Mouse (Mus musculus): ENCODE results near the gene Gm1123.
A peak's percentile ranks its signal among the peaks of the same experiment; 100 is the strongest.

Gene Gm1123

GRCm38 (mm10) chr9:99035575-99035974, at the start of gene Gm1123:
Gene Gm1123 (minus strand): TSS chr9:99035715.
- no peak for DNase-seq (ENCODE audit: low spot score in 2 of 2)

GRCm38 (mm10) chr9:99081718-99082117, 46.2 kb upstream of the Gm1123 start:
- no peak for DNase-seq (ENCODE audit: low spot score in 2 of 2)

DNA sequence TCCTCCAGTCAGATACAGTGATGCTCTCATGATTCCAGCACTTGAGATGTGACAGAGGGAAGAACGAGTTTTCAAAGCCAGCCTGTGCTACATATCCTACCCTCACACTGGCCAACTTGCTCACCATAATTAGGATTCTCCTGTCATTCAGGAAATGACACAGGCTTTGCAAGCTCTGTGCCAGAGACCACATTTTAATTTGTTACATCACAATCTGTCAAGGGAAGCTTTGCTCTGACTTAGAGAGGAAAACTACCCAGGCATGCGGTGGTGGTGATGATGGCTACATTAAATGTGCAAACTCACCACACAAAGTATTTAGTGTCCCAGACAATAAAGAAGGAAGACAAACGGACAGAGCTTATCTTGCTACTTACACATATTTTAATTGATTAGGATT, 45.8 kb upstream of the Gm1123 start:
- no peak for DNase-seq (ENCODE audit: low spot score in 2 of 2)

DNA sequence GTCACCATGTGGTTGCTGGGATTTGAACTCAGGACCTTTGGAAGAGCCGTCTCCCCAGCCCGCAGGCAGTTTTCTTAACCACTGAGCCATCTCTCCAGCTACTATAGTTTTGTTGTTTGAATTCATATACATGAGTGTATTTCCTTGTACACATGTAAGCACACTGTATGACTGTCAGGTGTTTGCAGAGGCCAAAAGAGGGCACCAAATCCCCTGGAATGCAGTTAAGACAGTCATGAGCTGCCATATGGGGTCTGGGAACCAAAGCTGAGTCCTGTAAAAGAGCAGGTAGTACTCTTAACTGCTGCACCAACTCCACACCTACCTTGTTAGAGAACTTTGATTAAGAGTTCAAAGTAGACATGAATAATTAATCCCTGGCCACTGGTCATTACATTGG, 45.1 kb upstream of the Gm1123 start:
- DNase-seq (ENCODE audit: low spot score in 2 of 2) = no peak

DNA sequence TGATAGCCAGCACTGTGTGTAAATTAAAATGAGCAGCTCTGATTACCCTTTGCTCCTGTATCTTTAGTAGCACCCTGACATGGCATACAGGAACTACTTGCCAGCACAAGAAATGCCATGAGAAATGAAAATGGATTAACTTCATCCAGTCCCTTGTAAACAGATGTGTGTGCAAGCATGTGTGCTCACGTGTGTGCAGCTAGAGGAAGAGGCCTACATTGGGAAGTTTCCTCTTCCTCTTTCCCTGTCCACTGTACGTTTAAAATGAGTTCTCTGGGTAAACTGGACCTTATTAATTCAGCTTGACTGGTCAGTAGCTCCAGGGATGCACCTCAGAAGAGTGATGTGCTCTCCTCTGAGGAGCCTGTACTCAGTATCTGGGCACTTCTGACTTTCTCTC, 38.9 kb upstream of the Gm1123 start:
- no peak for DNase-seq (ENCODE audit: low spot score in 2 of 2)

DNA sequence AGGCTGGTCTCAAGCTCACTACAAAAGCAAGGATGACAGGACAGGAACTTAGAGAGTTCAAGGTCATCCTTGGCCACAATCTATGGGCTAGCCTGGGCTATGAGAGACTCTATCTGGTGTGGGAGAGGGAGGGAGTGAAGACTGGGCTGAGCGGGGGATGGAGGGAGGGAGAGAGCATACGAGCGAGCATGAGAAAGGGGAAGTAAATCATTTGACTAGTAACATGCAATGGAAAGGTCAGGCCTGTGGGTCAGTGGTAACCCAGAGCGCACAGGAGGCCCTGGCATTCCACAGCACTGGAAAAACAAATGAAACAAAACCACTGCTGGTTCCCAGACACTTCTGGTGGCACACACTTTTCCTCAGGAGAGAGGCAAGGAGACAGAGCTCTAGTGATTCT, 37.0 kb upstream of the Gm1123 start:
- no peak for DNase-seq (ENCODE audit: low spot score in 2 of 2)

GRCm38 (mm10) chr9:99065311-99065710, 29.8 kb upstream of the Gm1123 start:
- no peak for DNase-seq (ENCODE audit: low spot score in 2 of 2)

- no peak for DNase-seq (ENCODE audit: low spot score in 2 of 2)
Observed at GRCm38 (mm10) chr9:99064216-99064615, 28.7 kb upstream of the Gm1123 start.

- peak; percentile 64 to 66 for DNase-seq (ENCODE audit: low spot score in 2 of 2)
Observed at GRCm38 (mm10) chr9:99062544-99062943, 27.0 kb upstream of the Gm1123 start.

DNA sequence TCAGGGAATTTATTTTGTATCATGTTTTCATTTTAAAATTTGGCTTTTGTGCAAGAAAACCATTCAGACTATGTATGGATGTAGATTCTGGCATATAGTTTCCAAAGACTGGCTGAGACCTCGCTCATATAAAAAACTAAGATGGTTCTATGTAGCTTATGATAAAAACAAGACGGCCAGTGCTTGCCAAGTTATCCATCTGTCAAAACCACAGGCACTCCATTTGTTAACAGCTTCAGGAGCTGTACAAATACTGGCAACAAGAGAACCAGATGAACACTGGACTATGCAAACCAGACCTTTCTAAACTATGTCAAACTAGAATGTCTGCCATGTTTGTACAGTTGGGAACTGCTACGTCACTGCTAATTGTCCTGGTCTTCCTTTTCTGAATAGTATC, 22.2 kb upstream of the Gm1123 start:
- DNase-seq (ENCODE audit: low spot score in 2 of 2) = no peak

GRCm38 (mm10) chr9:99049760-99050159, 14.2 kb upstream of the Gm1123 start:
- no peak for DNase-seq (ENCODE audit: low spot score in 2 of 2)

DNA sequence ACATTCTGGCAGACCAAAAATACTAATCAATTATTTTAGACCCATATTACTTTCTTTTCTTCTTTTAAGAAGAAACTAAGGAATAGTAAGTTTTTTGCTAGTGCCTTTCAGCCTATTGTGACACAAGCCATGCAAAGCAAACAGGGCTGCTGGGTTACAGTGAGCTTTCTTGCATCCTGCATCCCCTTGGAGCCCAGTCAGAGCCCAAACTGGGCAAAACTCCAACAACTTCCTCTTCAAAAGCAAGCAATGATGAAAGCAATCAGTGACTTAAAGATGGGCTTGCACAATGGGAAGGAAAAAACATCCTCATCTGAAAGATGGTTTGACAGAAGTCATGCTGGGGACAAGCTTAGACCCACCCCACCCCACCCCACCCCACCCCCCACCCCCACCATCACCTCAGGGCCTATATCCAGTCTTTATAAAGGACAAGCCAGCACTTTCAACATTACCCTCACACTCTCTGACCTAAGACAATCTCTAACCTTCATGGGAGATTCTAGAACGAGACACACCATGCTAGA, 13.3 kb upstream of the Gm1123 start:
- no peak for DNase-seq (ENCODE audit: low spot score in 2 of 2)

DNA sequence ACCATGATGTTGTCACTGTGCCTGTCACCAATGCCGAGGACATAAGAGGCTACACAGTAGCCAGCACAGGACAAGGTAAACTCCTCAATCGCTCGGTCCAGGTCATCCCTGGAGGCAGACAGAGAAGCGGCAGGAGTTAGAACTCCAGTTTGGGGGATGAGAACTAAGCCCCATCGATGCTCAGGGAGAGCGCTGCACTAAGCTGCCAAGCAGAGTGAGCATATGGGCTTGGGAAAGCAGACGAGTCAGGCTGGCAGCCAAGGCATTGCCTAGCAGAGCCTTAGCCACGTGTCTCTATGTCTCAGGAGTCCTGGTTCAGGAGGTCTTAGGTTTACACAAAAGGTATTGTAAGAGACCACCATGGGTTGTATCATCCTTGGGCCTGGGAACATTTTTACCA, 9.2 kb upstream of the Gm1123 start:
- no peak for DNase-seq (ENCODE audit: low spot score in 2 of 2)

DNA sequence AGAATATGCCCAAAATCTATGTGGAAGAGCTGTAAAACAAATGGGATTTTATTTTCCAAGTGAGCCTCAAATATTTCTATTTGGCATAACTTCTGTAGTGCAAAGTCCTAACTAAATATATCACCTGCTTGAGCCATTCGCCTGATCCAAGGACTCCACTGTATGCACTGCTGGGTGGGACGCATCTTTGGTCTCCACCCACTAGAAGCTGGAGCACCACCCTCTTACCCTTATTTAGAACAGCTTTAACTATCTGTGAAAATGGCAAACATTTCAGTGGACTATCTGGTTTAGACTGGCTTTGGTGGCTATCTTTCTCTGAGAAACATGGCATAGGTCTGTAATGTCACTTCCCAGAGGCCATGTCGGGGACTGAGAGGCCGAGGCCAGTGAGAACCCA, 7.1 kb upstream of the Gm1123 start:
- DNase-seq (ENCODE audit: low spot score in 2 of 2) = no peak

DNA sequence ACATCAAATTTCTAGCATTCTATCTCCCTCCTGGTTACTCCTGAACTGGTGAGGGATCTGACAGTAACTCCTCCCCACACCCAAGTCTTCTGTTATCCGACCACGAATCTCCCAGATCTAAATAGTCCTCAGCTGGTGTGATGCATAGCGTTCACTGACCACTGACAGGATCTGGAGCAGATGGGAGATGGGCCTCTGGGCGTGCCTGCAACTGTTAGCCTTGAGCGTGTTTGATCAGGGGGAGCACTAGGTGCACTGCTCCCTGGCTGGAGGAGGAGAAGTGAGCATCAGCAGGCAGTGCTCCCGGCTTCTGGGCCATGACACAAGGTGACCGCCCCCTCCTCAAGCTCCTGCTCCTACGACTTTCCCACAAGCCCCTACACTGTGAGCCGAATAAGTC, 6.5 kb upstream of the Gm1123 start:
- no peak for DNase-seq (ENCODE audit: low spot score in 2 of 2)

- no peak for DNase-seq (ENCODE audit: low spot score in 2 of 2)
Observed at GRCm38 (mm10) chr9:99034111-99034510, 1.4 kb downstream of the Gm1123 start.

DNA sequence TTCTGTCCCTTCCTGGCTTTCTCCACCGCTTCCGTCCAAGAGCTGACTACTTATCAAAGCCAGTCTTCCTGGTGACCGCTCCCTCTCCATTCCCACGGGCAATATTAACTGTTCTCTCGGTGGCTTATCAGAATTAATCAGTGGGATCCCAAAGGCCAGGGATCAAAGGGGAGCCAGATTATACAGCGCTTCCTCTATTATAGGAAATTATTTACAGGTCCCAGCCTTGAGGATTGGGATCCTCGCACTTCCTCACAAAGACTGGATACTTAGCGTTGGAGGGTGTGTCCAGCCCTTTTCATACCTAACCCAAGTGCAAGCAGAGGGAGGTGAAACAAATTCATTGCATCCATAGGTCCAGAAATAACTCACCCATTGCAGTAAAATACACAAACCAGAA, 3.5 kb downstream of the Gm1123 start:
- no peak for DNase-seq (ENCODE audit: low spot score in 2 of 2)

DNA sequence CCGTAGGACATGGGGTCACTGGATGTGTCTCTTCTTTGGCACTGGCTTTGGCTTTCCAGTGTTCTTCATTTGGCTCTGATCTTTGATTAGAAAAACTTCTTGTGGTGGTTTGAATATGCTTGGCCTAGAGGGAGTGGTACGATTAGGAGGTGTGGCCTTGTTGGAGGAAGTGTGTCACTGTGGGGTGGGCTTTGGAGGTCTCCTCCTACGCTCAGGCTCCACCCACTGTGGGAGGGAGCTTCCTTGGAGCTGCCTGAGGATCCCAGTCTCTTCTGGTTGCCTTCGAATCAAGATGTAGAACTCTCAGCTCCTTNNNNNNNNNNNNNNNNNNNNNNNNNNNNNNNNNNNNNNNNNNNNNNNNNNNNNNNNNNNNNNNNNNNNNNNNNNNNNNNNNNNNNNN, 13.8 kb downstream of the Gm1123 start:
- DNase-seq (ENCODE audit: low spot score in 2 of 2) = no peak

DNA sequence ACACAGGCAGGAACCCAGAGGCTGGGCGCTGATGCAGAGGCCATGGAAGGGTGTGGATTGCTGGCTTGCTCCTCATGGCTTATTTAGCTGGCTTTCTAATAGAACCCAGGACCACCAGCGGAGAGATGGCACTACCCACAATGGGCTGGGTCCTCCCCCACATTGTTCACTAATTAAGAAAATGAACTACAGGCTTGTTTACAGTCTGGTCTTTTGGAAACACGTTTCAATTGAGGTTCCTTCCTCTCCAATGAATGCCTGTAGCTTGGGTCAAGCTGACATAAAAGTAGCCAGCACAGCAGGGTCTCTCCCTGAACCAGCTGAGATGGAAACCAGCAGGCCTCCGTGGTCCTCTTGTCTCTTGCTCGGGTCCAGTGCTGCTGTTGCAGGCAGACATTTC, 14.3 kb downstream of the Gm1123 start:
- no peak for DNase-seq (ENCODE audit: low spot score in 2 of 2)

- DNase-seq (ENCODE audit: low spot score in 2 of 2) = no peak
Observed at GRCm38 (mm10) chr9:99017679-99018078, 17.8 kb downstream of the Gm1123 start.

GRCm38 (mm10) chr9:99016759-99017158, 18.8 kb downstream of the Gm1123 start:
- no peak for DNase-seq (ENCODE audit: low spot score in 2 of 2)

DNA sequence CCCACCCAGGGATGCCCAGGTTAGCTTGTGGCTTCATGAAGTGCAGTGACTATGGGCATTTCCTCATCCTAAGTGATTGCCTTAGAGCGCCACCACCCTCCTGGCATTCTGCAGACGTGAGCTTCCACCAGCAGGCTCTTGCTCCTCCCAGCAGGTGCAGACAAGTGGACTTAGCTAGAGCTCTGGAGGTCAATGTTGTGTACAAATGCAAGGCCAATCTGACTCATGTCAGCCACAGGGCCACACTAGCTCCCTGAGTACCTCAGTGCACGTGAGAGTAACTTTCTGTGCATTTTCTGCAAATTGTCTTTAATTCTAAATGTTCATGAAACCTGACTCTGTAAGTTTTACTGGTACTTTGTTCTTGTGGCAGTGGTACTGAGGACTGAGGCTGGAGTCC, 19.2 kb downstream of the Gm1123 start:
- DNase-seq (ENCODE audit: low spot score in 2 of 2) = no peak

GRCm38 (mm10) chr9:99009898-99010199, 25.7 kb downstream of the Gm1123 start:
- DNase-seq (ENCODE audit: low spot score in 2 of 2) = no peak

GRCm38 (mm10) chr9:99009069-99009897, 26.2 kb downstream of the Gm1123 start:
- DNase-seq (ENCODE audit: low spot score in 2 of 2) = no peak
